Mouse (Mus musculus) Muller cell, postnatal 12 days (primary cell): ENCODE results near the gene Muc5b.
"Not testable (repeated sequence)": the region's sequence is repeated elsewhere in the genome, so short reads cannot be mapped to it uniquely, and the experiment has no call there.

ENCODE experiments used
- DNase-seq: peaks from one replicate; pipeline ENCODE4 v3.0.0-alpha.2; 2015; ENCODE audit errors: inconsistent ontology term

The Muc5b gene

DNA sequence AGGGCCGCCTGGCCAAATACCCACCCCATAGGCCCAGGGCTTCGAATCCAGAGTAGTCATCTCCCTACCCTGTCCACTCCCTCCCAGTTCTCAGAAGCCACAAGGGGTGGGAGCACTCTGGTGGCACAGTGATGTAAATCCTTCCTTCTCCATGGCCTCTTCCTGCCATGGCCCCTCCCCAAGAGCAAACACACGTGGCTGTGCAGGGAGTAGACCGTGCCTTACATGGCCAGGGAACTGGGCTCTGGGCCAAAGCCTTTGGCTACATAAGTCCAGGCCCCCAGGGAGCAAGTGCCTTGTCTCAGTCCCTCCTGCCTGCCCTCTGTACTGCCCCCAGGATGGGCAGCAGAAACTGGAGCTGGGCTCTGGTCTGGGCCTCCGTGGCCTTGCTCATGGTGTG is at the start of gene Muc5b:
Muc5b (plus strand) TSS at position 292 of the 400 bp plus-strand sequence.
- DNase-seq, result no peak

GRCm38 (mm10) chr7:141794251-141794650 is 44.6 kb upstream of the Muc5b start:
- no peak for DNase-seq

DNA sequence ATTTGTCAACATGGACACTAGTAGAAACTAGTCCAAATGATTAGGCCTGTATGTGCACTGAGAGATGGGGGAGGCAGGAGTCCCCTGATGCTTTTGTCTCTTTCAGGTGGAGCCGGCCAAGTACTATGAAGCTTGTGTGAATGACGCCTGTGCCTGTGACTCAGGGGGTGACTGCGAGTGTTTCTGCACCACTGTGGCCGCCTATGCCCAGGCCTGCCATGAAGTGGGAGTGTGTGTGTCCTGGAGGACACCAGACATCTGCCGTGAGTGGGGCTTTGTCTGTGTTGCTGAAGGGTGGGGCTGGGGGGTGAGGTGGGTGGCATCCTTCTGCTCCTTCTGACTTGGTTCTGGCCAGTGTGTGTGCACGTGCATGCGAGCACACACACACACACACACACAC is 35.7 kb upstream of the Muc5b start:
- DNase-seq, result no peak

DNA sequence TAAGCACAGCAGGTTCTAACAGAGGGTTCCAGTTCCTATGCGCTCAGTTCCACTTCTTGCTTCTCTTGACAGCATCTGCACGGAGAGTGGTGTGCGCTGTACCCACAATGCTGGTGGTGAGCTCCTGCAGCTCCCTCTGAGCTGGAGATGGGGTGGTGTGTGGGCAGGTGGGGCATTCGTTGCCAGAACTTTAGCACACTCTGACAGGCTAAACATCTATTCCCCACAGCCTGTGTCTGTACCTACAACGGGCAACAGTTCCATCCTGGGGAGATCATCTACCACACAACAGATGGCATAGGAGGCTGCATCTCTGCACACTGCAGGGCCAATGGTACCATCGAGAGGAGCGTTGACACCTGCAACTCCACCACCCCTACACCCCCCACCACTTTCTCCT is 33.5 kb upstream of the Muc5b start:
- no peak for DNase-seq

DNA sequence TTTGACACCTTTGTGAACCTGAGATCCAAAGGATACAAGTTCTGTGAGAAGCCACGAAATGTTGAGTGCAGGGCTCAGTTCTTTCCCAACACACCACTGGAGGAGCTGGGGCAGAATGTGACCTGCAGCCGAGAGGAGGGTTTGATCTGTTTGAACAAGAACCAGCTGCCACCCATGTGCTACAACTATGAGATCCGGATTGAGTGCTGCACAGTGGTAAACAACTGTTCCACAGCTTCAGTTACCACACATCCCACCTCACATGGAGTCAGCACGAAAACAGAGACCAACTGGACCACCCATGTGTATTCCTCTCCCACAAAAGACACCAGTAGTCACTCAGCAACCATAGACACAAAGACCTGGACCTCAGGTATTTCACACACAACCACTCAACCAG is 31.0 kb upstream of the Muc5b start:
- not testable (repeated sequence) for DNase-seq

- not testable (repeated sequence) for DNase-seq
Measured at GRCm38 (mm10) chr7:141809933-141810332, 28.9 kb upstream of the Muc5b start.

DNA sequence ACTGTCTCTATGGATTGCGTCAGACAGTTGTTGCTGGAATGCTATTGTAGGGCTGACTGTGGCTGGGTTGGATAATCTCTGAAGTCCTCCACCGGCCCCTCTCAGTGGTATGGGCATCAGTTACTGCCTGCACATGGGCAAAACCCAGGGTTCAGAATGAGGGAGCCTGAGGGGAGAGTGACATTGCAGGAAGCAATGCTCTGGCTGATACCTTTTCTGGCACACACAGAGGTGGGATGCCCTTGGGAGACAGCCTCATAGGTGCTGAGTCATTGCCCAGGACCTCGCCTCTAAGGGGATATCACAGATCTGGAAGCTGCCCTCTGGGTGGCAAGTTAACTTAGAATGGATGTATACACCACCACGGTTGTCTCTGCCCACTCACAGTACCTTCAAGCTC is 25.5 kb upstream of the Muc5b start:
- peak; percentile 52 for DNase-seq

DNA sequence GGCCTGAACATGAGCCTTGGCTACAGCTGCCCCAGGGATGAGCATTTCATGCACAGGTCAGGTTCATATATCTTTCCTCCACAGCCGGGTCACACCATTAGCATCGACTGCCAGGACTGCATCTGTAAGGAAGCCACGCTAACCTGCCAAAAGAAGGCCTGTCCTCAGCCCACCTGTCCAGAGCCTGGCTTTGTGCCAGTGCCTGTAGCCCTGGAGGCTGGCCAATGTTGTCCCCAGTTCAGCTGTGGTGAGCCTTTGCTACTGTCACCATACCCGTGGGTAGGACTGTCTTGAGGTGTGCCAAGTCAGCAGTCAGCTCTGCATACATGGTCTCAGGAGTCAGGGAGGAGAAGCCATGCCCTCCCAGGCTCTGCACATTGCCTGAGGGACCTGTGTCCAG is 23.5 kb upstream of the Muc5b start:
- no peak for DNase-seq

DNA sequence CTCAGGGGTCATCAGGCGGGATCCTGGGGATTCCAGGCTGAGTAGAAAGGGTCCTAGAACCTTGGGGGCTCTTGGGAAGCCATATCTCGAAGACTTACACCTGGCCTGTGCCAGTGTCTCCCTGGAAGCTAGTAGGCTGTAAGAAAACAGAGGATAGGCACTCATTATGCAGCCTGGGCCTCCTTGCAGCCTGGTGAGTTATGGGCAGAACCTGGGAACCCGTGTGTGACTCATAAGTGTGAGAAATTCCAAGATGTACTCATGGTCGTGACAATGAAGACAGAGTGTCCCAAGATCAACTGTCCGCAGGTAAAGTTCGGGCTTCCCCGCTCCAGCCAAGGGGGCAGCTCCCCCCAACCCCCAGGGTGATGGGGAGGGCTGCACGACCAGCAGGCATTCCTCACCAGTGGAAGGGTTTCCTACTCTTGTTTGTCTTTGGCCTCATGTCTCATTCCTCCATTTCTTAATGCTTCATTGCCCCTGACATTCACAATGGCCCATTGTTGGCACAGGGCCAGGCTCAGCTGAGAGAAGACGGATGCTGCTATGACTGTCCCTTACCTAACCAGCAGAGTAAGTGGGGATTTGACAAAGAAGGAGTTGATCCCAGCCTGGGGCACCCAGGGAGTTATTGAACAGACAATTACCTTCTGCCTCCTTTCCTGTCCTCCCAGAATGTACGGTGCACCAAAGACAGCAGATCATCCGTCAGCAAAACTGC is 21.4 kb upstream of the Muc5b start:
- DNase-seq, result peak; percentile 91

- DNase-seq, result peak; percentile 16
Measured at GRCm38 (mm10) chr7:141818267-141818666, 20.6 kb upstream of the Muc5b start.

- no peak for DNase-seq
Measured at GRCm38 (mm10) chr7:141822582-141823261, 16.1 kb upstream of the Muc5b start.

DNA sequence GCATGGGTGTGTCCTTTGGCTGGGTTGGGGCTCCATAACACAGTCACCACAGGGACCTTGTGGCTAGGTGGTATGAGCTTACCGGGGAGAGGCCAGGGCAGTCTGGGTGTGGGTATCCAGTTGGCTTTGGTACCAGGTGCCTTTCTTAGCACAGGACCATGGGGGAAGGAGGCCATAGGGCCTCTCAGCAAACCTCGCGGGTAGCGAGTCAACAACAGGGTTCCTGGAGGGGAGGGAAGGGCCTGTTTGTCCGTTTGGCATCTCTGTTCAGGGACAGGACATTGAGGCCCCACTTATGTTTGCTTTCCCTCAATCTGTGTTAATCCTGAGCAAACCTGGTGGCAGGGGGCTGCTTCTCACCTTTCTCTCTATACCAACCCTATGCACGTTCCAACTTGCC is 15.2 kb upstream of the Muc5b start:
- no peak for DNase-seq

DNA sequence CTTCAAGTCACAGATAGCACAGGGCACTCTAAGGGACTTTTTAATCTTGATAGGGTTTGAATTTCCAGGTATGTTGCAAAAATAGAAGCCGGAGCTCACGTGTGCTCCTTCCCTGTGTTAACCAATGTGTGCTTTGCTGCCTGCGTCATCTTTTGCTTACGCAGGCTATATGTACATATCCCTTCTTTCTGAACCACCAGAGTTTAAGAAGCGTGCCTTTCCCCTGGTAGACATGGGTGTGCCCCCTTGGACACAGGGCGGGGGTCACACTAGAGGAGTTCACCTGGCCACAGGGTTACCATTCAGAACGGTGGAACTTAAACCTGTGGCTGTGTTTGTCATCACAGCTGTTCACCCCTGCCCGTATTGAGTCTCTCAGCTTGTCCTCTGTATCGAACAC is 14.5 kb upstream of the Muc5b start:
- DNase-seq, result no peak

DNA sequence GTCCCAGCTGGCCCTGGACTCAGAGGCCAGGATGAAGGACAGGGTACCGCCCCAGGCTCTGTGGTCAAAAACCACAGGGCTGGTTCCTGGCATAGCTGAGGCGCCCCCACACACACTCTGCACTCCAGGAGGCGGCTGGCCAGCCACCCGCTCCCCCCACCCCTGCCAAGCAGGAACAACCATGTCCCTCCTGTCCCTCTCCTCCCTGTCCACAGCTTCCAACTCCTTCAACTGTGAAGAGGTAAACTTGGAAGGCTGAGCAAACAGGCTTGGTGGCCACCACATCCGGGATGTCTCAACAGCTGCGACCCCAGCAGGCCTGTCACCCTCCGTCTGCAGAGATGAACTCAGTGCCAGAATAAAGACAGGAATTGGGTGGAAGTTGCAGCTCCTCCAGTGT is 2.9 kb upstream of the Muc5b start:
- peak; percentile 83 for DNase-seq

DNA sequence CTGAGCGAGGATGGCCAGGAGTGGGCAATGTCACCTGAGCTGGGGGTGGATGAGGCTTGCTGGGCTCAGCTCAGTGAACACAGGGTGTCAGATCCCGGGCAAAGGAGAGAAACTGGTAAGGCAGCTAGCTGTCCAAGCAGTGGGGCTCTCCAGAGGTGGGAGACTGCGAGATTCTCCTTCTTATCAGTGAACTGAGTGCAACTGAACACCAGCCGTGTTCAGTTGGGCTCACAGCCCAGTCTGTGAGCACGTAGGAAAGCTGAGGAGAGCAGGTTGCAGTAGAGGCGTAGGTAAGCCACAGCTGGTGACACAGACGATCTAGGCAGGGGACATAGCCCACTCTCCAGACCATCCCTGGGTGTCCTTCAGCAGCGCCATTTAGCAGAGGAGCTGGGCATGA is 2.4 kb upstream of the Muc5b start:
- no peak for DNase-seq

DNA sequence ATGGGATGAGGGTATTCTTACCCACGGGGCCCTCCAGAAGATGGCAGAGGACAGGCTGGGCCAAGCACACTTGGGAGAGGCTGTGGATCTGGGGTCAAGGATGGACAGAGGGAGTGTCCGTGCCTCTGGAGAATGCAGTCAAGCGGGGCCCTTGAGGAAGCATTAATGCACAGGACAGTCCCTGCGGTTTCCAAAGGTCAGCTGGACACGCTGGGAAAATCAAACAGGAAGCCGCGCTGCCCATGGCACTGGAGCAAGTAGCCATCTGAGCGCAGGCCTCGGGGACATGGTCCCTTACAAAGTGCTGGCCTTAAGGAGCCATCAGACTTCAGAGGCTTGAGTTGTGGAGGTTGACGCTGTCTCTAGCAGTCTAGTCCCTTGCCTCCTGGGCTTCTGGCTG is 1.5 kb downstream of the Muc5b start:
- DNase-seq, result no peak

GRCm38 (mm10) chr7:141861046-141861445 is 22.2 kb downstream of the Muc5b start:
- DNase-seq, result no peak

- DNase-seq, result no peak
Measured at GRCm38 (mm10) chr7:141869644-141870043, 30.8 kb downstream of the Muc5b start.

GRCm38 (mm10) chr7:141870553-141870952 is 31.7 kb downstream of the Muc5b start:
- no peak for DNase-seq

GRCm38 (mm10) chr7:141874891-141875290 is 36.0 kb downstream of the Muc5b start:
- no peak for DNase-seq

- no peak for DNase-seq
Measured at GRCm38 (mm10) chr7:141878813-141879212, 39.9 kb downstream of the Muc5b start.

- DNase-seq, result no peak
Measured at GRCm38 (mm10) chr7:141892151-141892550, 53.3 kb downstream of the Muc5b start.

DNA sequence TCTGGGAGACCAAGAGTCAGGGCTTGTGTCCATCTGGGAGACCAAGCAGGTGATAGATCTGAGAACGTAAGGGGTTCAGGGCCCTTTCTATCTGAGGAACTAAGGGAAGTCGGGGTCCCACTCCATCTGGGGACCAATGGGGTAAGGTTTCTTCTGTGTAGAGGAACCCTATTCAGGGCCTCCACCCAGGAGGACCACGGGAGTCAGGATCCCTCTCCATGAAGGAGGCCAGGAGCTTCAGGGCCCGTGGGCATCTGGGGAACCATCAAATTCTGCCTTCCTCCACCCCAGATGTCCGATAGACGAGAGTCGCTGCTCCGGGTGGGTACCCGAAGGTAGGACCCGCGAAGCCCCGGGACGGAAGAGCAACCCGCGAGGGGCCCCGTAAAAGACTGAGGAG is 63.0 kb downstream of the Muc5b start:
- no peak for DNase-seq
